Mouse (Mus musculus): ENCODE measurements at regions not wholly inside any gene's neighbourhood (a gene's known extent, or its start where the extent isn't known, plus 50 kb on each side); places are given as distances from the start of the nearest gene placed in this dataset.

DNA sequence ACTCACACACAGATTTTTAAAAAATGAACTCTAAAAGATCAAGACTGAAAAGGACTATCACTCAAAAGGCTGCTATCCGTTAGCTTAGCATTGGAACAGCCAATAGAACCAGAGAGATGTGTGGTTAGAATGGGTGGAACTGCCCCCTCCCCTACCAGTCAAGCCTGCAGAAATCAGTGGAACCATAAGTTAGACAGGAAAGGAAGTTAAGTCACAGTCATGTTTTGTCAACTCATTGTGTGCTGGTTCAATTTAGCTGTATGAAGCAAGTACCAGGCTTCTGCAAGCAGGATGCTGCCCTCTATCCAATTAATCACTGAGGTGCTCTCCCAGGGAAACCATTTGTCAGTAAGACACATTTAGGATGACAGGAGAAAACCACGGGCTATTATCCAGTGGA, 117.1 kb downstream of the Gm9817 start:
- Histone ChIP-seq H3K4me3 (ENCODE audit: insufficient read depth, low read depth, low read length) (no peak overlapping the region), H3K4me1 (ENCODE audit: control insufficient read depth, insufficient read depth, insufficient read length, low read length) (peaks cover 2% of the 10 kb centered on the region), H3K27ac (replicated peaks; ENCODE audit: low read depth, low read length) (no peak overlapping the region)

DNA sequence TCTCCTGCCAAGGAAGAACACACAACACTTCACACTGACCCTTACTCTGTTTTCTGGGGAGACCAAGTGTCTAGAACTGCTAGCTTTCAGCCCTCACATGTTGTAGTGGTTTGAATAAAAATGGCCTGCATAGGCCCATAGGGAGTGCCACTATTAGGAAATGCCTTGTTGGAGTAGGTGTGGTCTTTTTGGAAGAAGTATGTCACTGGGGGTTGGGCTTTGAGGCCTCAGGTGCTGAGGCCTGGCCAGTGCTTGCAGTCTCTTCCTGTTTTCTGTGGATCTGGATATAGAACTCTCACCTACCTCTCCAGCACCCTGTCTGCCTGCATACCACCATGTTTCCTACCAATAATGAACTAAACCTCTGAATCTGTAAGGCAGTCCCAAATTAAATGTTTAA, 117.9 kb downstream of the Gm9817 start:
- no peak overlapping the region for H3K27ac ChIP-seq (replicated peaks; ENCODE audit: low read depth, low read length)

DNA sequence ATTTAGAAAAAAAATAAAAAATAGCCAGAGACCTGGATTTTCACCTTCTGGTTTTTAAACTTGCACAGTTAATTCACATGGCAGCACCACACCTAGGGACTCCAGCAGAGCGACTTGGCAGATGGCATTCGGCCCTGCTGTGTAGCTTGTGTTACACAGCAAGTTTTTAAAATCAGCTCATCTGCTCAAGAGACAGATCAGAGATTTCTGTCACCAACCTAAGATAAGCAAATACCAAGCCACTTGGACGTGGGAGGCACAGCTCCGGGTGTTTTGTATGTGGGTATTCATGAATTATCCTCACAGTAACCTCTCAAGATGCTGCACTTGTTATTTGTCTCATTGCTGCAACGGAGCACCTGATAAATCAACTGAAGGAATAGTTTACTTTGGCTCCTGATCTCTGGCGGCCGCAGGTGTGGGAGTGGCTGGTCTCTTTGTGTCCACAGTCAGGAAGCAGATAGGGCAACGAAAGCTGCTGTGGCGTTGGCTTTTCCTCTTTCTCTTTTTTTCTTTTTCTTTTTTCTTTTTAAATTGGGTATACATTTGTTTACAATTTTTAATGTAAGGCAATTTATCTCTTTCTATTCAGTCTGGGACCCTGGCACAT, 122.1 kb downstream of the Gm9817 start:
- H3K27ac ChIP-seq (replicated peaks; ENCODE audit: low read depth, low read length) = no peak overlapping the region
- H3K4me1 ChIP-seq (ENCODE audit: control insufficient read depth, insufficient read depth, insufficient read length, low read length) = no peaks in the 10 kb centered on the region; the same call in 1 of the 2 replicates
- H3K4me3 ChIP-seq (ENCODE audit: insufficient read depth, low read depth, low read length) = no peak overlapping the region

More for the DNA sequence above, 117.9 kb downstream of the Gm9817 start:
- peaks cover 2% of the 10 kb centered on the region for H3K4me1 ChIP-seq (ENCODE audit: control insufficient read depth, insufficient read depth, insufficient read length, low read length)
- no peak overlapping the region for H3K4me3 ChIP-seq (ENCODE audit: insufficient read depth, low read depth, low read length)

DNA sequence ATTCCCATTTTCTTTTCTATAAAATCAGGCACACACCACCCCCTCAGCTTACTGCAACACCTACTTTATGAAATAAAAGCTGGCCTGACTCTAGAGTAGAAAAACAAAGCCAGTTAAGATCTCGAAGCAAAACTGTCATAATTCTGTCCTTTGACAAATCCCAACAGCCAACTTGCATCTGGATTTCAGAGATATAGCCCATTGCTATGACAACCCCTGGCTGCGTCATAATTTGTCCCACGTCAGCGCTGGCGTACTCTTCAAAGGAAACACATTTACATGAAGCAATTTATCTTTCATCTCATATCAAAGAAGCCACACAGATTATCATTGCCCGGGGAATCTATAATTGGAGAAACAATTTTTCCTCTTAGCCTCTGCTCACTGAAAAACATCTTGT, 126.4 kb downstream of the Gm9817 start:
- Histone ChIP-seq H3K4me1 (ENCODE audit: control insufficient read depth, insufficient read depth, insufficient read length, low read length) (no peaks in the 10 kb centered on the region), H3K4me3 (ENCODE audit: insufficient read depth, low read depth, low read length) (no peak overlapping the region), H3K27ac (replicated peaks; ENCODE audit: low read depth, low read length) (no peak overlapping the region)

DNA sequence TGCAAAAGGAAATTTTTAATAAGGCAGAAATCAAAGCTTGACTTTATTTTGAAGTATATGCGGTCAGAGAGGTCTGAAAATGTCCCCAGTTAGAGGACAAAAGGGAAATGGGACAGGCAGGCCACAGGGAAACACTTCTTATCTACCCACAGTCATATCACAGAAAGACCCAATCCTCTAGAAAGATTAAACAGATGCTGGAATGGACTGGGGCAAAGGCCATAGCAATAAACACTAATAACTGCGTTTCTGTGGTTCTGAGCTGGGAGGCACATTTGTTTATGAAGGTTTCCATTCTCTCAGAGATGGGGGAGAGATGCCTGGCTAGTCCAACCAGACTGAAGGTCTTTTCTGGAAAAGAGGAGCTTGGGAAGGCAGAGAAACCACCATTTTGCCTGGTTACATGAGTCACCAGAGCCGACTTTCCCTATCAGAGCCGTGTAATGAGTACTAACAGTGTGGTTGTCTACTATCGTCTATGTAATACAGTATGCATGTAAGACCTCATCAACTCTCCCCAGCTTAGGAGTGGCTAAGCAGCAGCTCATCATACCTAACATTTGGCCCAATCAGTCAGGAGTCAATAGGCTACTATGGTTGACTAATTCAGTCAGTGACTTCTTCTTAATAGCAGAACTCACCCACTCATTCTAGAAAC, 130.2 kb downstream of the Gm9817 start:
- H3K4me3 ChIP-seq (ENCODE audit: insufficient read depth, low read depth, low read length) = no peak overlapping the region
- no peak overlapping the region for H3K27ac ChIP-seq (replicated peaks; ENCODE audit: low read depth, low read length)
- peaks cover 6% of the 10 kb centered on the region; the same call in 1 of the 2 replicates for H3K4me1 ChIP-seq (ENCODE audit: control insufficient read depth, insufficient read depth, insufficient read length, low read length)

DNA sequence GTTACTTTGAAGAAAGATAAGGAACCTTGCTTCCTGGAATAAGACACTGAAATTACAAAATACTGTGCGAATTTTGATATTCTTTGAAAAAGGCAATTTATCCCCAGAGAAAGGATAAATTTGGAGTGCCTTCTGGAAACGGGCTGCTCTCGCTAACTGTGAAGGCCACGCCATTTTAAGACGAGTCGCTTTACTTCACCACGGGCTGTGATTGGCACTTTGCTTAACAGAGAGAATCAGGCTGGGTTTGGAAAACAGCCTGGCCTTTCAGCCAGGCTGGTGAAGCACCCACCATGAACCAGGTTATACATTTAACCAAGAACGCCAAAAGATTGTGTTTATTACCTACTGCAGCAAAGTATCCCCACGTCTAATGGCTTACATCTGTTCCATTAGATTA, 132.7 kb downstream of the Gm9817 start:
- Histone ChIP-seq H3K27ac (replicated peaks; ENCODE audit: low read depth, low read length) (no peak overlapping the region), H3K4me1 (ENCODE audit: control insufficient read depth, insufficient read depth, insufficient read length, low read length) (peaks cover 7% of the 10 kb centered on the region; the same call in 1 of the 2 replicates), H3K4me3 (ENCODE audit: insufficient read depth, low read depth, low read length) (no peak overlapping the region)

DNA sequence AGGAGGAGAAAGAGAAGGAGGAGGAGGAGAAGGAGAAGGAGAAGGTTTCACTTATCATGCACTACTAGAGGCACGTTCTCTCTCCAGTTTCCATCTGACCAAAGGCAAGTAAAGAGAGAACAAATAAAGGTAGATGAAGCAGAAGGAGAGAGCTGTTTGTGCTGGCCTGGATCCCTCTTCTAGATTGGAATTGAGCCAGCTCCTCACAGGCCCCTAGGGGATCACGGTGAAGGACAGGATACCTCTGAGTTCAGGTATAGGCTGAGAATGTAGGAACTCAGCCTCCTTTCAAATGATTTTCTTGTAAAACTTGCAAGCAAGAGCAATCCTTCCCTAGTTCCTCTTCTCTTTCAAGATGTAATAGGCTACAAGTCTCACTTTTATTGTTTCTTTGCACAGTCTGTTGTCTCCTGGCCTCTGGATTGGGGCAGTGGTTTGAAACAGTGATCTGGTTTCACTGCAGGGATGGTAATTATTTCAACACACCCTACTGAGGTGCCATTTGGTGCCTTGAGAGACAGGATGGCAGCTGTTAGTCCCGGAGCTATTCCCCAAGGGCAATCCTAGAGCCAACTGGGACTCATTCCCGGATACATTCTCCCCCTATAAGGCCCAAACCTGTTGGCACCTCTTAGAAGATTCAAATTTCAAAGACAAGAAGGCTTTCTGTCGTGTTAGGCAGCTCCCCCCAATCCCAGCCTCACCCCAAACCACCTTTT, 134.8 kb downstream of the Gm9817 start:
- Histone ChIP-seq H3K27ac (replicated peaks; ENCODE audit: low read depth, low read length) (no peak overlapping the region), H3K4me1 (ENCODE audit: control insufficient read depth, insufficient read depth, insufficient read length, low read length) (peaks cover 7% of the 10 kb centered on the region; the same call in 1 of the 2 replicates)

DNA sequence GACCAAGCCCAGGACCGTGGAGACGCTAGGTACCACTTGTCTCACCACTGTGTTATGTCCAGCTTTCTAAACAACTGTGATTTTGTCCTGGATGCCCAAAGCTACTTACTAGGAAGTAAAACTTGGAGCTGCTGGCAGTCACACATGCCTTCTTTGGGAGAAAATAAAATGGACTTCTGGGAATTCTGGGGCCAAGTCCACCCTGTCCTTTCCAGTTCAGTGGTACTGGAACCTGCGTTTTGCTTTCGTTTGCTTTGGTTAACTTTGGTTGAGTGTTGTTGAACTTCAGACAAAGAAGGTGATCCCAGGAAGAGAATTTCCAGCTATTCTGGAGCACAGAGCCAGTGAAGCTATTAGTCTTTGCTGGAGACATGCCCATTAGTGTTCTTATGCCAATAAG, 139.8 kb downstream of the Gm9817 start:
- no peak overlapping the region for H3K27ac ChIP-seq (replicated peaks; ENCODE audit: low read depth, low read length)
- H3K4me1 ChIP-seq (ENCODE audit: control insufficient read depth, insufficient read depth, insufficient read length, low read length) = peaks cover 4% of the 10 kb centered on the region; the same call in 1 of the 2 replicates
- no peak overlapping the region for H3K4me3 ChIP-seq (ENCODE audit: insufficient read depth, low read depth, low read length)

More for the DNA sequence above, 134.8 kb downstream of the Gm9817 start:
- H3K4me3 ChIP-seq (ENCODE audit: insufficient read depth, low read depth, low read length) = no peak overlapping the region

DNA sequence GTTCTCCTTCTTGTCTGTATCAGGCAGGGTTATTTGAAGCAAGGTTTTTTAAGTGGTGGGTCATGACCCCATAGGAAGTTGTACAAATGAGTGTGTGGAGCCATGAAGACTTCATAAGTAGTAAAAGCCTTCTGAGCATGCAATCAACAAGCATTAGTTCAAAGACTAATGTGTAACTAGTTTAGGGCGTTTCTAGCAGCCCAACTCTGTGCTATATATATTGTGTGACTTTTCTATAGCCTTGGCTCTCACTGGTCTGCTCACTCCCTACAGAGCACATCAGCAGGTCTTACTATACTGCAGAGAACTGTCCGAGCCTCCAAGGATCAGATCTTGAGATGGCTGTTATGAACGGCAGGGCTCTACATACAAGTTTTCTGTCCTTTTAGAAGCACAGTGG, 141.2 kb downstream of the Gm9817 start:
- Histone ChIP-seq H3K27ac (replicated peaks; ENCODE audit: low read depth, low read length) (no peak overlapping the region), H3K4me3 (ENCODE audit: insufficient read depth, low read depth, low read length) (no peak overlapping the region), H3K4me1 (ENCODE audit: control insufficient read depth, insufficient read depth, insufficient read length, low read length) (no peaks in the 10 kb centered on the region)

DNA sequence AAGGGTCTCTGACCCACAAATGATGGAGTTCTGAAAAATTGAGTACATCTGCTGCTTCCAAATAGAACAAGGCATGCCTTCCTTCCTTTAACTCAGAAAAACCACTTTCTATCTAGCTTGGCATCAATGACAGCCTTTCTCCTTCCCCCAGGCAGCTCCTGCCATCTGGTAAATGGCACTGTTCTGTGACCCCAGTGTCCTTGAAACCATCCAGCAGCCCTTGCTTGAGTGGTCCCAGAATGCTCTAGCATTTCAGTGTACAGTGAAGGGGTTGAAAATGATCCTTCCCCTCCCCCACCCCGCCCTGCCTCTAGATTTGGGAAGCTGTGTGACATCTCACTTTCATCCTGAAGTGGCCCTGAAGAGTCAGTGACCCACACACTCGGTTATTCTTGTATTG, 152.3 kb downstream of the Gm9817 start:
- no peak overlapping the region for H3K4me3 ChIP-seq (ENCODE audit: insufficient read depth, low read depth, low read length)
- no peaks in the 10 kb centered on the region for H3K4me1 ChIP-seq (ENCODE audit: control insufficient read depth, insufficient read depth, insufficient read length, low read length)
- H3K27ac ChIP-seq (replicated peaks; ENCODE audit: low read depth, low read length) = no peak overlapping the region

DNA sequence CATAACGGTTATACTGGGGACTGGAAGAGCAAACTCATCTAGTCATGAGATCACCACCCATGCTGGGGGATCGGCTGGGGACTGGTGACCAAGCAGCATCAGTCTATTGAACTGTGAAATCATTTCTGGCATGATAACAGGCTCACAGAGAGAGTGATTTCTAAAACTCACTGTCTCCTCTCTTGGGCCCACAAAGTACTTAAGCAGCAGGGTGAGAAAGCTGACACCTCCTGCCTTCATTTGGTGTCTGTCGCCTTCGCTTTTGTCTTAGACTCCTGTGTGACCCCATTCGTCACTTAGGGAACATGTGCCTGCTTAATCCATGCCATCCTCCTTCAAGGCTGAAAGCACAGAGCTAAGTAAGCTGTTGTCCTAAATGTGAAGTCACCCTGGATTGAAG, 154.3 kb upstream of the Mylip start:
- H3K4me1 ChIP-seq (ENCODE audit: control insufficient read depth, insufficient read depth, insufficient read length, low read length) = peaks cover 6% of the 10 kb centered on the region; the same call in 1 of the 2 replicates
- H3K4me3 ChIP-seq (ENCODE audit: insufficient read depth, low read depth, low read length) = no peak overlapping the region
- no peak overlapping the region for H3K27ac ChIP-seq (replicated peaks; ENCODE audit: low read depth, low read length)

DNA sequence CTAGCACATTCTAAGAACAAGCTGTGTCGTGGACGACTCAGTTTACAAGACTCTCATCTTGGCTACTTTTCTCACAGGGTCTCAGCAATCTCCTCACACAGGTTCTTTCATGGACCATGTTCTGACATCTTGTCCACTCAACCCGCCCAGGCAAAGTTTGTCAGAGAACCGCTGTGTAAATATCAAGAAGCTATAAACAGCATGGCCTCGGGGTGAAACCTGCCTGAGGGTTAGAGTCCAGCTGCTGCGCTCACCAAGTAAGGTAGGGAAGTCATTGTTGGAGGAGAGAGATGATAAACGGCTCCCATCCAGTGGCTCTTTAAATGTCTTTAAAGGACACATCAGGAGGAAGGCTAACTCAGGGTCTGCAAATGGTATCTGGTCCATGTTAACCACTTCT, 151.3 kb upstream of the Mylip start:
- no peak overlapping the region for H3K4me3 ChIP-seq (ENCODE audit: insufficient read depth, low read depth, low read length)
- peaks cover 9% of the 10 kb centered on the region; the same call in 1 of the 2 replicates for H3K4me1 ChIP-seq (ENCODE audit: control insufficient read depth, insufficient read depth, insufficient read length, low read length)

DNA sequence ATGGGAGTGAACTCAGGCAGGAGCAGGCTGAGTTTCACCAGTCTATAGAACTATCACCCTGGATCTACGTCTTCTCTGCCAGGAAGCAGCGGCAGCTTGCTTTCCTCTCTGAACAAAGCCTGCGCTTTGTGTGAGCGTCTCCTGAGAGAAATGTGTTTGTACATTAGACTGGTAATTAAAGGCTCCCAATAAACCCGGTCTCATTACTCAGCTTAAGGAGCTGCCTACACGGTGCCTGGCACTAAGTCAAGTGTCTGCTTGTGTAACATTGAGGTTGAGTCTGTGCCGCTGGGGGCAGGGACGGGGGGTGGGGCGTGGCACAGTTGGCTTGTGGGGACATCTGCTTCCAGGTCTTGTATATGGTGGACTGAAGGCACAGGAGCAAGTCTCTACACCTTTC, 150.4 kb upstream of the Mylip start:
- Histone ChIP-seq H3K4me1 (ENCODE audit: control insufficient read depth, insufficient read depth, insufficient read length, low read length) (peaks cover 9% of the 10 kb centered on the region; the same call in 1 of the 2 replicates), H3K27ac (replicated peaks; ENCODE audit: low read depth, low read length) (peak overlapping the region; percentile 71), H3K4me3 (ENCODE audit: insufficient read depth, low read depth, low read length) (peak overlapping the region; percentile 31; the same call in 1 of the 2 replicates)

More for the DNA sequence above, 151.3 kb upstream of the Mylip start:
- H3K27ac ChIP-seq (replicated peaks; ENCODE audit: low read depth, low read length) = no peak overlapping the region

DNA sequence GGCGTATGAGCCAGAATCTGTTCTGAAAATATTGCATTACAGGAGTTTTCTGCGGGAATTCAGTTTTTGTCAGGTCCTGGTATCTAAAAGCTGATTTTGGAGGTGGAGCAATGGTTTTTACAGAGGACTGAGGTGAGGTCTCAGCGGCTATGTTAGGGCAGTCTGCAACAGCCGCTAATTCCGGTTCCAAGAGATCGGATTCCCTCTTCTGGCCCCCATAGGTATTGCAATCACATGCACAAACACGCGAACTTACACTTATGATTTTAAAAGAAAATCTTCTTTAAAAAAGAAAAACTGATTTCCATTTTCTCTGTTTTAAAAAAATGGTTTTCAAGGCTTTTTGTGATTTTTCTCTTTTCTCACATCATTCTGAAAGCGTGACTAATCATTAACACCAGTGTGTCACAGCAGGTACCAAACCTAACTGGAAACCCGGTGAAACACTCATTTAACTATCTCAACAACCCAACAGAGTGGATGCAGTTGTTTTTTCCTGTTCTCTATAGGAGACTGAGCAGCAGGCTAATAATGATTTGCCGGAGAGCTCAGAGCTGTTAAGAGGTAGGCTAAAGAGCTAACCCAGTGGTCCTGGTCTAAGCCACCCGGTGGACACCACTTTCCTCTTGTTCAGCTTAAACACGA, 149.4 kb upstream of the Mylip start:
- no peak overlapping the region for H3K4me3 ChIP-seq (ENCODE audit: insufficient read depth, low read depth, low read length)
- H3K27ac ChIP-seq (replicated peaks; ENCODE audit: low read depth, low read length) = no peak overlapping the region
- peaks cover 9% of the 10 kb centered on the region; the same call in 1 of the 2 replicates for H3K4me1 ChIP-seq (ENCODE audit: control insufficient read depth, insufficient read depth, insufficient read length, low read length)

DNA sequence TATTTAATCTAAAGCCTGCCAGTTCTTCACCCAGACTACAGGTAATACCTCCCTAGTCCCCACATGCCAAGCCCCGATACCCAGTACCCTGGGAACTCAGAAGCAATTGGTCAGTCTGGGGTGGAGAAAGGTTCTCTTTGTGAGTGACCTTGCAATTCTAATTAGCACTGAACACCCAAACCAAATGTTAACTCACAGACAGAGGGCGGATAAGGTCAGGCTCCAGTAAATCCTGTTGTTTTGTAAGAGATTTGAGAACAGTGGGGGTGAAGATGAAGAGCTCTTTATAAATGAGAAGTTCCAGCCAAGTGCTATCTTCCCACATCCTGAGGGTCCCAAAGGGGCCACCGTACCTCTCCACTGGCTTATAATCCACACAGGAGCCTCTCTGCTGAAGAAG, 147.3 kb upstream of the Mylip start:
- H3K4me1 ChIP-seq (ENCODE audit: control insufficient read depth, insufficient read depth, insufficient read length, low read length) = peaks cover 21% of the 10 kb centered on the region
- no peak overlapping the region for H3K27ac ChIP-seq (replicated peaks; ENCODE audit: low read depth, low read length)
- H3K4me3 ChIP-seq (ENCODE audit: insufficient read depth, low read depth, low read length) = no peak overlapping the region
